Mouse (Mus musculus) olfactory bulb, adult 2 months (tissue): ENCODE data around the gene Olfr624.

Source experiments
- CTCF ChIP-seq: fragments of 200-500 bp; IDR thresholded peaks from 2 replicates; pipeline ENCODE4 v1.5.1; 2012; ENCODE audit warnings: low read depth, mild to moderate bottlenecking, low read length, moderate library complexity; ENCODE audit not compliant: insufficient read depth
- POLR2A ChIP-seq: fragments of 200-500 bp; IDR thresholded peaks from 2 replicates; pipeline ENCODE4 v1.6.1; 2012; ENCODE audit warnings: mild to moderate bottlenecking, low read depth, low read length, moderate library complexity; ENCODE audit not compliant: insufficient read depth

- no peak for TF ChIP-seq CTCF
- no peak for TF ChIP-seq POLR2A
Measured at GRCm38 (mm10) chr7:103644070-103644469, 26.9 kb downstream of the Olfr624 start.
